Mouse (Mus musculus): Measurements from ENCODE around the gene P2rx4. TPM values are rescaled to one million over a fixed set of nuclear protein-coding genes. Genes with fewer than 3 reads are reported as not detected.

The P2rx4 gene
- polyA plus RNA-seq, 1 experiment from 2014 or later = 24.7 TPM

DNA sequence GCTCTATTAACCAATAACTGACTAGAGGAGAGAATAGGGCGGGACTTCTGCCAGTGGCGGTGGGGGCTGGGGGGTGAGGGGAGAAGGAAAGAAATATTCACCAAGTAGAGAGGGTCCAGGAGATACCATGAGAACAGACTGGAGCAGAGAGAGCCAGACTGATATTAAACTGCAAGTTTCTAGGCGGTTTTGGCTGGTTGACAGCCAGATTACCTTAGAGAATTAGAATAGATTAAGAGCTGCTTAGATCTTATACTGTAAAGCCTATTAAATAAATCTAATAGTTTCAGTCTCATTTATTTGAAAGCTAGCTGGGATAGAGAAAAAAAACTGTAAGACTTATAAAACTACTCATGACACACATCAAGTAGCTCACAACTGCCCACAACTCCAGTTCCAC, 2.2 kb upstream of the P2rx4 start:
- peaks cover 3% of the 10 kb centered on the region; the same call in 1 of the 2 replicates for H3K4me1 ChIP-seq (replicated peaks; ENCODE audit: control insufficient read depth, insufficient read depth)
- H3K9me3 ChIP-seq (ENCODE audit: control insufficient read depth, low read length) = no peaks in the 10 kb centered on the region
- 79% methylated on average over 3 of the region's 3 CpGs for WGBS
- no peak for DNase-seq (ENCODE audit: low spot score)
- H3K27me3 ChIP-seq (ENCODE audit: control insufficient read depth, insufficient read depth, low read length) = no peaks in the 10 kb centered on the region
- no peak for TF ChIP-seq EP300 (optimal IDR thresholded peaks at IDR 0.05)
- no peak for TF ChIP-seq CTCF (IDR thresholded peaks at IDR 0.05; ENCODE audit: low read depth)
- no peaks in the 10 kb centered on the region for H3K36me3 ChIP-seq (ENCODE audit: control insufficient read depth, insufficient read depth, low read length)
- H3K9ac ChIP-seq (ENCODE audit: low read length) = no peak overlapping the region
- H3K27ac ChIP-seq (replicated peaks) = no peak overlapping the region
- H3K4me3 ChIP-seq (ENCODE audit: low read depth, low read length) = no peak overlapping the region
- H3K4me2 ChIP-seq (replicated peaks; ENCODE audit: low read depth) = no peak overlapping the region
- ATAC-seq (ENCODE audit: low FRiP score, low TSS enrichment) = no peak

- H3K9me3 ChIP-seq (ENCODE audit: control insufficient read depth, low read length) = no peaks in the 10 kb centered on the region
- H3K4me1 ChIP-seq (replicated peaks; ENCODE audit: control insufficient read depth, insufficient read depth) = peaks cover 3% of the 10 kb centered on the region; the same call in 1 of the 2 replicates
- WGBS = 37% methylated on average over 5 of the region's 5 CpGs
- H3K4me2 ChIP-seq (replicated peaks; ENCODE audit: low read depth) = peak overlapping the region; percentile 91
- H3K27ac ChIP-seq (replicated peaks) = peak overlapping the region; percentile 89
- TF ChIP-seq CTCF (IDR thresholded peaks at IDR 0.05; ENCODE audit: low read depth) (no peak), EP300 (optimal IDR thresholded peaks at IDR 0.05) (no peak)
- no peak for DNase-seq (ENCODE audit: low spot score)
- peak overlapping the region; percentile 70 for H3K4me3 ChIP-seq (ENCODE audit: low read depth, low read length)
- H3K36me3 ChIP-seq (ENCODE audit: control insufficient read depth, insufficient read depth, low read length) = no peaks in the 10 kb centered on the region
- no peaks in the 10 kb centered on the region for H3K27me3 ChIP-seq (ENCODE audit: control insufficient read depth, insufficient read depth, low read length)
- ATAC-seq (ENCODE audit: low FRiP score, low TSS enrichment) = peak; percentile 30
- peak overlapping the region; percentile 77 for H3K9ac ChIP-seq (ENCODE audit: low read length)
Observed at GRCm38 (mm10) chr5:122706917-122707275, 448 bp upstream of the P2rx4 start.

- Histone ChIP-seq H3K4me2 (replicated peaks; ENCODE audit: low read depth) (no peak overlapping the region), H3K9ac (ENCODE audit: low read length) (no peak overlapping the region), H3K27me3 (ENCODE audit: control insufficient read depth, insufficient read depth, low read length) (no peaks in the 10 kb centered on the region), H3K4me3 (ENCODE audit: low read depth, low read length) (no peak overlapping the region), H3K4me1 (replicated peaks; ENCODE audit: control insufficient read depth, insufficient read depth) (peaks cover 3% of the 10 kb centered on the region; the same call in 1 of the 2 replicates), H3K9me3 (ENCODE audit: control insufficient read depth, low read length) (no peaks in the 10 kb centered on the region), H3K27ac (replicated peaks) (no peak overlapping the region), H3K36me3 (ENCODE audit: control insufficient read depth, insufficient read depth, low read length) (no peaks in the 10 kb centered on the region)
- TF ChIP-seq CTCF (IDR thresholded peaks at IDR 0.05; ENCODE audit: low read depth) = no peak
- ATAC-seq (ENCODE audit: low FRiP score, low TSS enrichment) = no peak
- no peak for DNase-seq (ENCODE audit: low spot score)
- WGBS = 83% methylated on average over 6 of the region's 6 CpGs
Observed at GRCm38 (mm10) chr5:122708819-122709218, 1.5 kb downstream of the P2rx4 start.

GRCm38 (mm10) chr5:122715723-122716122, 8.4 kb downstream of the P2rx4 start:
- TF ChIP-seq CTCF (IDR thresholded peaks at IDR 0.05; ENCODE audit: low read depth) (no peak), EP300 (optimal IDR thresholded peaks at IDR 0.05) (no peak)
- H3K27me3 ChIP-seq (ENCODE audit: control insufficient read depth, insufficient read depth, low read length) = no peaks in the 10 kb centered on the region
- no peak overlapping the region for H3K9ac ChIP-seq (ENCODE audit: low read length)
- no peaks in the 10 kb centered on the region for H3K9me3 ChIP-seq (ENCODE audit: control insufficient read depth, low read length)
- no peaks in the 10 kb centered on the region for H3K4me1 ChIP-seq (replicated peaks; ENCODE audit: control insufficient read depth, insufficient read depth)
- H3K4me3 ChIP-seq (ENCODE audit: low read depth, low read length) = no peak overlapping the region
- H3K27ac ChIP-seq (replicated peaks) = no peak overlapping the region
- ATAC-seq (ENCODE audit: low FRiP score, low TSS enrichment) = no peak
- no peak overlapping the region for H3K4me2 ChIP-seq (replicated peaks; ENCODE audit: low read depth)
- DNase-seq (ENCODE audit: low spot score) = no peak
- WGBS = 85% methylated on average over 1 of the region's 1 CpGs
- H3K36me3 ChIP-seq (ENCODE audit: control insufficient read depth, insufficient read depth, low read length) = no peaks in the 10 kb centered on the region

GRCm38 (mm10) chr5:122716793-122717192, 9.4 kb downstream of the P2rx4 start:
- H3K4me3 ChIP-seq (ENCODE audit: low read depth, low read length) = no peak overlapping the region

GRCm38 (mm10) chr5:122718400-122718799, 11.1 kb downstream of the P2rx4 start:
- no peak overlapping the region for H3K4me3 ChIP-seq (ENCODE audit: low read depth, low read length)
- no peak overlapping the region for H3K9ac ChIP-seq (ENCODE audit: low read length)
- peak; percentile 56; the same call in 1 of the 2 replicates for ATAC-seq (ENCODE audit: low FRiP score, low TSS enrichment)
- no peaks in the 10 kb centered on the region for H3K4me1 ChIP-seq (replicated peaks; ENCODE audit: control insufficient read depth, insufficient read depth)
- no peaks in the 10 kb centered on the region for H3K9me3 ChIP-seq (ENCODE audit: control insufficient read depth, low read length)
- H3K36me3 ChIP-seq (ENCODE audit: control insufficient read depth, insufficient read depth, low read length) = no peaks in the 10 kb centered on the region
- DNase-seq (ENCODE audit: low spot score) = no peak
- no peak overlapping the region for H3K4me2 ChIP-seq (replicated peaks; ENCODE audit: low read depth)
- TF ChIP-seq CTCF (IDR thresholded peaks at IDR 0.05; ENCODE audit: low read depth) (no peak), EP300 (optimal IDR thresholded peaks at IDR 0.05) (no peak)
- H3K27me3 ChIP-seq (ENCODE audit: control insufficient read depth, insufficient read depth, low read length) = no peaks in the 10 kb centered on the region
- WGBS = 42% methylated on average over 7 of the region's 7 CpGs
- H3K27ac ChIP-seq (replicated peaks) = no peak overlapping the region

More at GRCm38 (mm10) chr5:122716793-122717192, 9.4 kb downstream of the P2rx4 start:
- DNase-seq (ENCODE audit: low spot score) (no peak), ATAC-seq (ENCODE audit: low FRiP score, low TSS enrichment) (no peak)
- TF ChIP-seq CTCF (IDR thresholded peaks at IDR 0.05; ENCODE audit: low read depth) (peak; percentile 35; the same call in 1 of the 2 replicates), EP300 (optimal IDR thresholded peaks at IDR 0.05) (no peak)
- H3K4me1 ChIP-seq (replicated peaks; ENCODE audit: control insufficient read depth, insufficient read depth) = no peaks in the 10 kb centered on the region
- H3K9ac ChIP-seq (ENCODE audit: low read length) = no peak overlapping the region
- H3K27ac ChIP-seq (replicated peaks) = no peak overlapping the region
- no peaks in the 10 kb centered on the region for H3K36me3 ChIP-seq (ENCODE audit: control insufficient read depth, insufficient read depth, low read length)
- H3K9me3 ChIP-seq (ENCODE audit: control insufficient read depth, low read length) = no peaks in the 10 kb centered on the region
- no peaks in the 10 kb centered on the region for H3K27me3 ChIP-seq (ENCODE audit: control insufficient read depth, insufficient read depth, low read length)
- H3K4me2 ChIP-seq (replicated peaks; ENCODE audit: low read depth) = no peak overlapping the region
- WGBS = 97% methylated on average over 2 of the region's 2 CpGs
